Mouse (Mus musculus): ENCODE results near the gene Olig3.

DNA sequence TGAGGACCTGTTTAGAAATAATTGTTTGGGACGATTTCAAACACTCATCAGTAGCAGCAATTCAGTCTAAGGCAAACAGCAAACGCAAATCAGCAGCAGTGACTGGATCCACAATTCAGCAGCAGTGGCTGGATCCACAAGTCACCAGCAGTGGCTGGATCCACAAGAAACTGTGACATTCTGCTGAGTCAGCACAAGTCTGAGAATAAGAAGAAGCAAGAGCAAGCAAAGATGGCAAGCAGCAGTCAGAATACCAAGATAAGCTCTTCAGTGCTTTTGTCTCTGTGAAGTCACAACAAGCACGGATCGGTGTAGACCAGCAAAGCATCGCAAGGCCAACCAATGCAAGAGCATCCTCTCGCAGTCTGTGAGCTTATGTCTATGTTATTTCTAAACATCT is 12.3 kb upstream of the Olig3 start:
- no peak for TF ChIP-seq TCF12 (IDR thresholded peaks at IDR 0.05; ENCODE audit: low read depth, low read length)
- TF ChIP-seq KAT2A (conservative IDR thresholded peaks at IDR 0.05; ENCODE audit: low read depth, low read length): no peak
- TF ChIP-seq RCOR1 (IDR thresholded peaks at IDR 0.05; ENCODE audit: low read depth, low read length): no peak
- TF ChIP-seq TAL1 (IDR thresholded peaks at IDR 0.05; ENCODE audit: low read length): no peak
- no peak for TF ChIP-seq EP300 (IDR thresholded peaks at IDR 0.05; ENCODE audit: low read depth in 1 of 2, low read length in 2 of 2)
- no peak for TF ChIP-seq GATA1 (IDR thresholded peaks at IDR 0.05; ENCODE audit: low read depth, low read length)
- TF ChIP-seq RAD21 (IDR thresholded peaks at IDR 0.05; ENCODE audit: low read depth, low read length): no peak
- TF ChIP-seq ZMIZ1 (IDR thresholded peaks at IDR 0.05; ENCODE audit: low read depth, low read length): no peak
- no peak for TF ChIP-seq POLR2A (IDR thresholded peaks at IDR 0.05; ENCODE audit: control insufficient read depth in 1 of 2, insufficient read depth in 1 of 2, low read depth in 1 of 2, low read length in 2 of 2, poor library complexity in 1 of 2)
- TF ChIP-seq TBP (IDR thresholded peaks at IDR 0.05; ENCODE audit: low read depth, low read length): no peak
- TF ChIP-seq ELF1 (IDR thresholded peaks at IDR 0.05; ENCODE audit: low read depth, low read length): no peak
- no peak for TF ChIP-seq CTCF (IDR thresholded peaks at IDR 0.05 in 2 of 3, conservative IDR thresholded peaks at IDR 0.05 in 1 of 3; ENCODE audit: control insufficient read depth in 1 of 3, insufficient read depth in 1 of 3, low read depth in 2 of 3, low read length in 3 of 3, poor library complexity in 1 of 3, severe bottlenecking in 1 of 3)
- TF ChIP-seq E2F4 (IDR thresholded peaks at IDR 0.05; ENCODE audit: borderline replicate concordance, low read depth, low read length): no peak
- TF ChIP-seq ZC3H11A (IDR thresholded peaks at IDR 0.05; ENCODE audit: low read depth, low read length): no peak

All from MEL (cell line).